Mouse (Mus musculus): ENCODE measurements at regions not wholly inside any gene's neighbourhood (a gene's known extent, or its start where the extent isn't known, plus 50 kb on each side); places are given as distances from the start of the nearest gene placed in this dataset.

GRCm38 (mm10) chr17:16247681-16248080 lies 416.8 kb upstream of the Rgmb start:
- no peak for ATAC-seq
- ChIA-PET CTCF (no interaction called here), POLR2A (no interaction called here)
- no peak for DNase-seq (ENCODE audit: low read depth, low spot score)
- no peaks in the 10 kb centered on the region for H3K27me3 ChIP-seq
- no peak for TF ChIP-seq CTCF (IDR thresholded peaks at IDR 0.05)
- in situ Hi-C loops (cut with MboI; ENCODE audit: low pct_unique_long_range_greater_than_20kb), result no loop called here

- POLR2A ChIA-PET, result no interaction called here
- DNase-seq (ENCODE audit: low read depth, low spot score) (no peak), ATAC-seq (no peak)
- no peaks in the 10 kb centered on the region for H3K27me3 ChIP-seq
- peak; percentile 31 for TF ChIP-seq CTCF (IDR thresholded peaks at IDR 0.05)
- in situ Hi-C loops (cut with MboI; ENCODE audit: low pct_unique_long_range_greater_than_20kb), result no loop called here
- CTCF ChIA-PET, result no interaction called here
Observed at GRCm38 (mm10) chr17:16221253-16221652, 390.4 kb upstream of the Rgmb start.

- no peak for TF ChIP-seq CTCF (IDR thresholded peaks at IDR 0.05)
- H3K27me3 ChIP-seq, result no peaks in the 10 kb centered on the region
- DNase-seq (ENCODE audit: low read depth, low spot score) (no peak), ATAC-seq (no peak)
- POLR2A ChIA-PET, result no interaction called here
- CTCF ChIA-PET, result no interaction called here
- in situ Hi-C loops (cut with MboI; ENCODE audit: low pct_unique_long_range_greater_than_20kb), result no loop called here
Observed at GRCm38 (mm10) chr17:16219675-16220566, 389.1 kb upstream of the Rgmb start.

- TF ChIP-seq CTCF (IDR thresholded peaks at IDR 0.05), result no peak
- no peak for ATAC-seq
- POLR2A ChIA-PET, result no interaction called here
- CTCF ChIA-PET, result no interaction called here
- no peaks in the 10 kb centered on the region for H3K27me3 ChIP-seq
- no peak for DNase-seq (ENCODE audit: low read depth, low spot score)
- in situ Hi-C loops (cut with MboI; ENCODE audit: low pct_unique_long_range_greater_than_20kb), result no loop called here
Observed at GRCm38 (mm10) chr17:16218623-16219022, 387.8 kb upstream of the Rgmb start.

- TF ChIP-seq CTCF (IDR thresholded peaks at IDR 0.05), result no peak
- no peak for ATAC-seq
- in situ Hi-C loops (cut with MboI; ENCODE audit: low pct_unique_long_range_greater_than_20kb), result no loop called here
- H3K27me3 ChIP-seq, result no peaks in the 10 kb centered on the region
- ChIA-PET POLR2A (no interaction called here), CTCF (no interaction called here)
- DNase-seq (ENCODE audit: low read depth, low spot score), result no peak
Observed at GRCm38 (mm10) chr17:16216796-16217195, 386.0 kb upstream of the Rgmb start.

GRCm38 (mm10) chr17:16193636-16194035 lies 362.8 kb upstream of the Rgmb start:
- DNase-seq (ENCODE audit: low read depth, low spot score), result no peak
- ATAC-seq, result no peak
- ChIA-PET POLR2A (no interaction called here), CTCF (no interaction called here)
- no peaks in the 10 kb centered on the region for H3K27me3 ChIP-seq
- no peak for TF ChIP-seq CTCF (IDR thresholded peaks at IDR 0.05)
- in situ Hi-C loops (cut with MboI; ENCODE audit: low pct_unique_long_range_greater_than_20kb), result no loop called here

- in situ Hi-C loops (cut with MboI; ENCODE audit: low pct_unique_long_range_greater_than_20kb), result no loop called here
- CTCF ChIA-PET, result no interaction called here
- no peak for TF ChIP-seq CTCF (IDR thresholded peaks at IDR 0.05)
Observed at GRCm38 (mm10) chr17:16180856-16181255, 350.0 kb upstream of the Rgmb start.

GRCm38 (mm10) chr17:16178102-16178501 lies 347.3 kb upstream of the Rgmb start:
- POLR2A ChIA-PET, result no interaction called here
- in situ Hi-C loops (cut with MboI; ENCODE audit: low pct_unique_long_range_greater_than_20kb), result loop anchor here (10.0 kb wide), 1 partner anchor 373 kb away; no protein-coding TSS in a partner anchor
- DNase-seq (ENCODE audit: low read depth, low spot score), result no peak
- no peaks in the 10 kb centered on the region for H3K27me3 ChIP-seq
- CTCF ChIA-PET, result no interaction called here
- no peak for TF ChIP-seq CTCF (IDR thresholded peaks at IDR 0.05)
- no peak for ATAC-seq

More at GRCm38 (mm10) chr17:16180856-16181255, 350.0 kb upstream of the Rgmb start:
- DNase-seq (ENCODE audit: low read depth, low spot score) (no peak), ATAC-seq (no peak)
- POLR2A ChIA-PET, result no interaction called here
- no peaks in the 10 kb centered on the region for H3K27me3 ChIP-seq

GRCm38 (mm10) chr17:16176782-16177510 lies 346.1 kb upstream of the Rgmb start:
- ChIA-PET POLR2A (no interaction called here), CTCF (no interaction called here)

GRCm38 (mm10) chr17:16173568-16174105 lies 342.8 kb upstream of the Rgmb start:
- in situ Hi-C loops (cut with MboI; ENCODE audit: low pct_unique_long_range_greater_than_20kb), result loop anchor here (10.0 kb wide), 1 partner anchor 369 kb away; no protein-coding TSS in a partner anchor
- CTCF ChIA-PET, result no interaction called here
- no peak for DNase-seq (ENCODE audit: low read depth, low spot score)
- H3K27me3 ChIP-seq, result no peaks in the 10 kb centered on the region
- POLR2A ChIA-PET, result no interaction called here
- no peak for TF ChIP-seq CTCF (IDR thresholded peaks at IDR 0.05)
- ATAC-seq, result no peak

More at GRCm38 (mm10) chr17:16176782-16177510, 346.1 kb upstream of the Rgmb start:
- DNase-seq (ENCODE audit: low read depth, low spot score) (no peak), ATAC-seq (no peak)
- in situ Hi-C loops (cut with MboI; ENCODE audit: low pct_unique_long_range_greater_than_20kb), result loop anchor here (10.0 kb wide), 1 partner anchor 372 kb away; no protein-coding TSS in a partner anchor
- no peaks in the 10 kb centered on the region for H3K27me3 ChIP-seq
- no peak for TF ChIP-seq CTCF (IDR thresholded peaks at IDR 0.05)

GRCm38 (mm10) chr17:16166731-16167130 lies 335.9 kb upstream of the Rgmb start:
- H3K27me3 ChIP-seq, result no peaks in the 10 kb centered on the region
- no peak for ATAC-seq
- no peak for TF ChIP-seq CTCF (IDR thresholded peaks at IDR 0.05)
- no peak for DNase-seq (ENCODE audit: low read depth, low spot score)
- POLR2A ChIA-PET, result no interaction called here
- CTCF ChIA-PET, result no interaction called here
- in situ Hi-C loops (cut with MboI; ENCODE audit: low pct_unique_long_range_greater_than_20kb), result loop anchor here (10.0 kb wide), 1 partner anchor 72 kb away; no protein-coding TSS in a partner anchor
